Mouse (Mus musculus) spleen, adult 2 months (tissue): ENCODE results near the gene Trp53i13.

Source experiments
- CTCF ChIP-seq: fragments of 200-500 bp; IDR thresholded peaks from 2 replicates; pipeline ENCODE4 v1.5.1; 2011; ENCODE audit warnings: mild to moderate bottlenecking, inconsistent platforms; ENCODE audit not compliant: insufficient read depth, insufficient read length, insufficient replicate concordance; ENCODE audit errors: extremely low read depth
- POLR2A ChIP-seq: fragments of 200-500 bp; IDR thresholded peaks from 2 replicates; pipeline ENCODE4 v1.6.1; 2011; ENCODE audit warnings: low read depth, low read length, inconsistent platforms

- no peak for TF ChIP-seq CTCF
- TF ChIP-seq POLR2A = no peak
Measured at GRCm38 (mm10) chr11:77476895-77477294, 38.9 kb downstream of the Trp53i13 start.
